Mouse (Mus musculus): Measurements from ENCODE around the gene 6030452D12Rik.

The 6030452D12Rik gene

GRCm38 (mm10) chr8:106518763-106519162, 18.4 kb downstream of the 6030452D12Rik start:
- no peak for DNase-seq

- no peak for DNase-seq
Measured at GRCm38 (mm10) chr8:106520578-106520977, 20.3 kb downstream of the 6030452D12Rik start.

- DNase-seq: no peak
Measured at GRCm38 (mm10) chr8:106521845-106522244, 21.5 kb downstream of the 6030452D12Rik start.

- no peak for DNase-seq
Measured at GRCm38 (mm10) chr8:106526725-106527124, 26.4 kb downstream of the 6030452D12Rik start.

- peak; percentile 23 to 33 for DNase-seq
Measured at GRCm38 (mm10) chr8:106527241-106528036, 27.1 kb downstream of the 6030452D12Rik start.

- DNase-seq: no peak
Measured at GRCm38 (mm10) chr8:106528596-106529249, 28.4 kb downstream of the 6030452D12Rik start.

GRCm38 (mm10) chr8:106529885-106530482, 29.7 kb downstream of the 6030452D12Rik start:
- DNase-seq: no peak

GRCm38 (mm10) chr8:106530566-106530965, 30.2 kb downstream of the 6030452D12Rik start:
- peak; percentile 44 to 51 for DNase-seq

GRCm38 (mm10) chr8:106533709-106534108, 33.4 kb downstream of the 6030452D12Rik start:
- no peak for DNase-seq

GRCm38 (mm10) chr8:106534449-106534848, 34.1 kb downstream of the 6030452D12Rik start:
- DNase-seq: peak; percentile 68 to 73

- no peak for DNase-seq
Measured at GRCm38 (mm10) chr8:106535448-106535847, 35.1 kb downstream of the 6030452D12Rik start.

- no peak for DNase-seq
Measured at GRCm38 (mm10) chr8:106539193-106539592, 38.9 kb downstream of the 6030452D12Rik start.

- no peak for DNase-seq
Measured at GRCm38 (mm10) chr8:106541002-106541401, 40.7 kb downstream of the 6030452D12Rik start.

GRCm38 (mm10) chr8:106543043-106543442, 42.7 kb downstream of the 6030452D12Rik start:
- no peak for DNase-seq

- DNase-seq: peak; percentile 31 to 41
Measured at GRCm38 (mm10) chr8:106545149-106545548, 44.8 kb downstream of the 6030452D12Rik start.

- DNase-seq: no peak
Measured at GRCm38 (mm10) chr8:106546746-106547145, 46.4 kb downstream of the 6030452D12Rik start.

GRCm38 (mm10) chr8:106548366-106548936, 48.1 kb downstream of the 6030452D12Rik start:
- DNase-seq: no peak

GRCm38 (mm10) chr8:106550906-106551305, 50.6 kb downstream of the 6030452D12Rik start:
- DNase-seq: no peak

- no peak for DNase-seq
Measured at GRCm38 (mm10) chr8:106554011-106554410, 53.7 kb downstream of the 6030452D12Rik start.

- DNase-seq: no peak
Measured at GRCm38 (mm10) chr8:106556068-106556645, 55.8 kb downstream of the 6030452D12Rik start.
